Mouse (Mus musculus) stomach, postnatal 0 days (tissue): ENCODE results near the gene Actg1. TPM values are rescaled to one million over a fixed set of nuclear protein-coding genes. Genes with fewer than 3 reads are reported as not detected.
A peak's percentile ranks its signal among the peaks of the same experiment; 100 is the strongest.

ENCODE experiments used
- ATAC-seq: fragments of 200-750 bp; cut with Nextera tagmentation; 2 replicates; pipeline ENCODE4 v1.8.0; 2017; ENCODE audit not compliant: low FRiP score, low TSS enrichment
- DNase-seq: peaks from one replicate; pipeline ENCODE4 v3.0.0-alpha.2; 2016; ENCODE audit warnings: low spot score
- H3K27ac ChIP-seq: fragments of 300-500 bp; sonication (generic); replicated peaks from 2 replicates; pipeline ENCODE4 v1.5.1; 2014; ENCODE audit warnings: mild to moderate bottlenecking, control low read depth
- H3K27me3 ChIP-seq: fragments of 300-500 bp; sonication (generic); 2 replicates; pipeline ENCODE4 v1.6.1; 2014; ENCODE audit warnings: low read length; ENCODE audit not compliant: control insufficient read depth, insufficient read depth
- H3K36me3 ChIP-seq: fragments of 300-500 bp; sonication (generic); 2 replicates; pipeline ENCODE4 v1.6.1; 2014; ENCODE audit warnings: low read length, mixed read lengths; ENCODE audit not compliant: control insufficient read depth, insufficient read depth
- H3K4me1 ChIP-seq: fragments of 300-500 bp; sonication (generic); replicated peaks from 2 replicates; pipeline ENCODE4 v1.6.1; 2014; ENCODE audit warnings: antibody characterized with exemption; ENCODE audit not compliant: control insufficient read depth, insufficient read depth
- H3K4me2 ChIP-seq: fragments of 300-500 bp; sonication (generic); replicated peaks from 2 replicates; pipeline ENCODE4 v1.6.1; 2014; ENCODE audit warnings: low read depth, mild to moderate bottlenecking, control low read depth, moderate library complexity
- H3K4me3 ChIP-seq: fragments of 300-500 bp; sonication (generic); 2 replicates; pipeline ENCODE4 v1.5.1; 2014; ENCODE audit warnings: low read depth, low read length, control low read depth
- H3K9ac ChIP-seq: fragments of 300-500 bp; sonication (generic); 2 replicates; pipeline ENCODE4 v1.6.1; 2014; ENCODE audit warnings: mild to moderate bottlenecking, low read length, control low read depth, mixed read lengths
- H3K9me3 ChIP-seq: fragments of 300-500 bp; sonication (generic); 2 replicates; pipeline ENCODE4 v1.6.1; 2016; ENCODE audit warnings: low read length; ENCODE audit not compliant: control insufficient read depth
- CTCF ChIP-seq: IDR thresholded peaks from 2 replicates; pipeline ENCODE4 v1.5.1; 2016; ENCODE audit warnings: antibody characterized with exemption, low read depth, mild to moderate bottlenecking, moderate library complexity
- EP300 ChIP-seq: optimal IDR thresholded peaks from 2 replicates; pipeline ENCODE3; 2016; ENCODE audit warnings: antibody characterized with exemption
- whole genome bisulfite sequencing: fragments of 180-500 bp; shearing (Covaris S2); extraction: QIAGEN DNeasy Blood & Tissue Kit; methylation state at CpG from one replicate; pipeline ENCODE4 v1.1.7; 2014; 5-methylcytosine and 5-hydroxymethylcytosine counted together
- polyA plus RNA-seq: library from polyadenylated mRNA; unstranded; fragments of >200 nt; fragmentation: Nextera tagmentation; extraction: Ambion mirVana; gene quantifications from 2 replicates; pipeline ENCODE4 v1.2.1, GENCODE M21; 2015

The Actg1 gene
- polyA plus RNA-seq, 1 experiment from 2014 or later = 2,268 TPM

DNA sequence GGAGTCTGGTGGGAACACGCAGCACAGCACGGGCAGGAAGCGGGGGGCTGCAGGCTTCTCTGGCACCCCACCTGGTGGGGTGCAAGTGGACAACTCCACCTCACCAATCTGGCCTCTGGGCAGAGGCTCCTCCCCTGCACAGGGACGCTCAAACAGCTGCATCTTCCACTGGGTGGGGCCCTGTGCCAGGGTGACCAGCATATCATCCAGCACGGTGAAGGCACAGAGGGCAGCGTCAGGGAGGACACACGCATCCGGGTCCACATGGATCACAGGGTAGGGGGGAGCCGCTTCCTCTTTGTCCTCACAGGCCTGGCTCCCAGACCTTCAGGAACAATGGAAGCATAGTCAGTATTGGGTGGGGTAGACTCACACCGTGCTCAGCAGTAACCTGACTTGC lies 29.0 kb upstream of the Actg1 start:
- ATAC-seq (no peak), DNase-seq (no peak)
- TF ChIP-seq EP300 = no peak
- TF ChIP-seq CTCF = no peak
- WGBS = 54% methylated on average over 10 of the region's 10 CpGs
- peak overlapping the region; percentile 99; the same call in 1 of the 2 replicates for H3K4me2 ChIP-seq
- 0 out of 2 replicates have a peak overlapping the region, but pooled peaks have one; percentile 23 for H3K9ac ChIP-seq
- no peak overlapping the region for H3K27ac ChIP-seq
- no peaks in the 10 kb centered on the region for H3K27me3 ChIP-seq
- H3K9me3 ChIP-seq = no peaks in the 10 kb centered on the region
- 0 out of 2 replicates have a peak, but pooled peaks cover 5% of the 10 kb centered on the region for H3K4me1 ChIP-seq
- peak overlapping the region; percentile 70; the same call in 1 of the 2 replicates for H3K4me3 ChIP-seq
- H3K36me3 ChIP-seq = peaks cover 24% of the 10 kb centered on the region

DNA sequence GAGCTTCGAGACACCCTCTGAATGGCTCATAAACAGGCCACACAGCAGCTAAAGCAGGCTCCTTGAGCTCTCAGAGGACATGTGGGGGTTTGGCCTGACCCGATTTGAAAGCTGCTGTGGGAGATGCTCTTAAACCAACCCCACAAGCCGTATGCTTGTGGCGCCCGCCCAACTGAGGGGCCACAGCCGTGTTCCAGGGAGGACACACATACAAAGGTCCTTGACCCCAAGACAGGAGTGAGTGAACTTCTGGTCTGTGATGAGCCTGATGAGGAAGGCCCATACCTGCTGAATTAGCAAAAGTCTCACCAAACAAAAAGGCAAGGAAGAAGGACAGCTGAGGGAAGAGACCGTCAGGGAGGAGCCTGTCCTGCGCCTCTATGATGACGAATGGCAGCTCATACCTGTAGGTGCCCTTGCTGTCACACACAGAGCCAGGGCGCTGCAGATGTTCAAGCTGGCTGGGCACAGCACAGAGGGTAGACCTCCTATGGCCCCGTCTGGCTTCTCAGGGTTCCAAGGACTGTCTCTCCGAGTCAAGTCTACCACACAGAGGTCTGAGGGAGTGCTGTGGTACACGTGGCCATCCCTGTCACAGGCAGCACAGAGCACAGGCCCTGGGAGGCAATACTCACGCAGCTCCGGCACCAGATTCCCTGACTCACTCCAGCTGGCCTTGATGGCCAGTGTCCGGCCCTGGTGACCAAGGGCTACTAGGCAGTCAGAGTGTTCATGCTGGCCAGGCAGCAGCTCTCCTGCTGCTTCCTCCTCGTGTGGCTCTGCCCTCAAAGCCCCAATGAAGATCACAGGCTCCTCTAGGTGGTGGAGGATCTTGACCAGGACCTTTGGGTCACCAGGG lies 28.2 kb upstream of the Actg1 start:
- H3K9ac ChIP-seq = no peak overlapping the region

DNA sequence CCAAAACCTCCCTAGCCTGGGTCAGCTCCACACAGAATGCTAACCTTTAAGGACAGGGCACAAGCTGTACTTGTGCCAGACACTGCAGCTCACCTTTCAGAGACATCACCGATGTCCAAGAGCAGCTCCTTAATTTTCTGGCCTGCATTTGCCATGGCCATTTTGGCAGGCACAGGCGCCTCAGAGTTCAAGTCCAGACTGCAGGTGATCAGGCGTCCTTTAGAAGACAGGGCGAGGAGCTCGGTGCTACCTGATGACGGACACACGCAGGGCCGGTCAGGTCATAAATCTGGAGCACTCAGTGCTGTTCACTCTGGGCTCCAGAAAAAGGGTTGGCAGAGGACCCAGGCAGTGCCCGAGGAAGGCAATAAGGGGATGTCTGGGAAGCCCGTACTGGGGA lies 27.0 kb upstream of the Actg1 start:
- ATAC-seq (no peak), DNase-seq (no peak)
- no peaks in the 10 kb centered on the region for H3K9me3 ChIP-seq
- H3K27ac ChIP-seq = no peak overlapping the region
- no peak overlapping the region for H3K4me3 ChIP-seq
- H3K36me3 ChIP-seq = peaks cover 15% of the 10 kb centered on the region
- no peaks in the 10 kb centered on the region for H3K27me3 ChIP-seq
- H3K9ac ChIP-seq = no peak overlapping the region
- 95% methylated on average over 10 of the region's 10 CpGs for WGBS
- no peak for TF ChIP-seq EP300
- no peak for TF ChIP-seq CTCF
- H3K4me2 ChIP-seq = no peak overlapping the region
- 0 out of 2 replicates have a peak, but pooled peaks cover 5% of the 10 kb centered on the region for H3K4me1 ChIP-seq

More for the DNA sequence above, 28.2 kb upstream of the Actg1 start:
- H3K27me3 ChIP-seq = no peaks in the 10 kb centered on the region
- no peaks in the 10 kb centered on the region for H3K9me3 ChIP-seq
- no peak overlapping the region for H3K4me3 ChIP-seq
- WGBS = 87% methylated on average over 17 of the region's 17 CpGs
- ATAC-seq (no peak), DNase-seq (no peak)
- no peak overlapping the region for H3K27ac ChIP-seq
- no peak overlapping the region for H3K4me2 ChIP-seq
- peaks cover 21% of the 10 kb centered on the region for H3K36me3 ChIP-seq
- TF ChIP-seq CTCF = no peak
- no peak for TF ChIP-seq EP300
- 0 out of 2 replicates have a peak, but pooled peaks cover 5% of the 10 kb centered on the region for H3K4me1 ChIP-seq

DNA sequence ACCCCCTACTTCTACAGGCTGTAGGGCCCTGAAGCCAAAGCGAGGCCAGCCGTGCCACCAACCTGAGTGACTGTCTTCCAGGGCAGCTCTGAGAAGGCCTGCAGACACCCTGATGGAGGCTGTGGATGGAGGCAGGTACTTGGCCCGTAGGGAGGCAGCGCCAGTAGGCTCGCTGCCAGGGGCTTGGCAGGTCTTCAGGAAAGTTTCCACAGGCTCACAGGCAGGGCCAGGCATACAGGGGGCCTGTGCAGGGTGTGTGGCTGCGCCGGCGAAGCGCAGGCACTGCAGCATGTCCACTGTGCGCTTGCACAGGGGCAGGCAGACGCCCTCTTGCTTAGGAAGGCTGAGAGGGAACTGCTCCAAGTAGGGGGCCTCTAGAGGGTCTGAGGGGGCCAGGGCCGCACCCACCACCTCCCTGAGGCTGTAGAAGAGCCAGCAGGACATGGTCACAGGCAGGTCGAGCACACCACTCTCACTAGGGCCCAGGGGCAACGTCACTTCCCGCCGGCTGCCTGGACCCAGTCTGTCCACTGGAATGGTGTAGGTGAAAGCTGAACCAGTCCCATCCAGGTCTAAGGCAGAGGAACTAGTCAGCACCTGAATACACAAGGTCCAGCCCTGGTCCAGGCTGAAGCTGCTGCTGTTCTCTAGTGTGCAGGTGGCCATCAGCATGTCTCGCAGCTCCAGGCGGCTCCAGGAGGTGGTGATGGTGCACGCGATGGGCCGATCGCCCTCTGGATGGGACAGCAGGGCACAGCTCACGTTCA lies 25.7 kb upstream of the Actg1 start:
- Histone ChIP-seq H3K27ac (peak overlapping the region; percentile 30; the same call in 1 of the 2 replicates), H3K9me3 (no peaks in the 10 kb centered on the region), H3K4me1 (0 out of 2 replicates have a peak, but pooled peaks cover 5% of the 10 kb centered on the region), H3K36me3 (peaks cover 15% of the 10 kb centered on the region), H3K4me2 (no peak overlapping the region), H3K27me3 (no peaks in the 10 kb centered on the region), H3K9ac (peak overlapping the region; percentile 13; the same call in 1 of the 2 replicates), H3K4me3 (no peak overlapping the region)
- DNase-seq (peak; percentile 55), ATAC-seq (no peak)
- WGBS = 77% methylated on average over 23 of the region's 23 CpGs
- TF ChIP-seq EP300 (no peak), CTCF (0 out of 2 replicates have a peak, but pooled peaks have one; percentile 1)

DNA sequence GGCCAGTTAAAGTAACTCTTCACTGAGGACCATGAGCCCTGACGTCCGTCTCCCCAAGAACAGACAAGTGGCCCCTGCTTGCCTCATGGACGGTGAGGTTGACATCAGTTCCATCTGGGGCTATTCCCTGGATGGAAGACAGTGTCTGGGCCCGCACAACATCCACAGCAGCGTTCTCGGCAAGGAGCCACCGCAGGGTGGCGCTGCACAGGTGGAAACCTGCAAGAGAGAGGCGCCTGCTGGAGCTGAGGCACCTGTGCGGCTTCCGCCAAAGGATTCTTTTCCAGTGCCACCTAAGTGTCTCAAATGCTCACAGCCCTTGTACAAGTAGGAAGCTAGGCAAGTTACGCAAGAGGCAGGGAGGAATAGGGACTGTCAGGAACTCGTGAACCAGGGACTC lies 24.7 kb upstream of the Actg1 start:
- H3K27me3 ChIP-seq = no peaks in the 10 kb centered on the region
- H3K9me3 ChIP-seq = no peaks in the 10 kb centered on the region
- H3K36me3 ChIP-seq = peaks cover 15% of the 10 kb centered on the region
- no peak overlapping the region for H3K9ac ChIP-seq
- no peak overlapping the region for H3K27ac ChIP-seq
- no peak for ATAC-seq
- TF ChIP-seq CTCF (peak; percentile 59), EP300 (no peak)
- 0 out of 2 replicates have a peak, but pooled peaks cover 3% of the 10 kb centered on the region for H3K4me1 ChIP-seq
- no peak overlapping the region for H3K4me3 ChIP-seq
- peak; percentile 44 for DNase-seq
- no peak overlapping the region for H3K4me2 ChIP-seq
- WGBS = 62% methylated on average over 13 of the region's 13 CpGs
